Mouse (Mus musculus) G1E (cell line): ENCODE measurements around the gene Trim27. TPM values are rescaled to one million over a fixed set of nuclear protein-coding genes. Genes with fewer than 3 reads are reported as not detected.

ENCODE experiments used
- ATAC-seq: 2 replicates; pipeline ENCODE4 v1.8.0; 2016; ENCODE audit warnings: mild to moderate bottlenecking; ENCODE audit not compliant: insufficient number of reproducible peaks, poor library complexity, low FRiP score, severe bottlenecking; ENCODE audit errors: extremely low read depth
- DNase-seq: peaks from one replicate; pipeline ENCODE4 v3.0.0; 2012; ENCODE audit warnings: low spot score
- H3K27me3 ChIP-seq: 2 replicates; pipeline ENCODE4 v1.6.1; 2012; ENCODE audit warnings: mild to moderate bottlenecking, low read length, inconsistent platforms; ENCODE audit not compliant: insufficient read depth
- H3K36me3 ChIP-seq: replicated peaks from 2 replicates; pipeline ENCODE3; 2012; ENCODE audit warnings: mild to moderate bottlenecking, inconsistent platforms
- H3K4me1 ChIP-seq: 2 replicates; pipeline ENCODE4 v1.6.1; 2012; ENCODE audit warnings: low read depth, low read length, inconsistent platforms, mixed read lengths; ENCODE audit not compliant: insufficient read depth
- H3K4me3 ChIP-seq: 2 replicates; pipeline ENCODE4 v1.5.1; 2012; ENCODE audit warnings: low read depth, mild to moderate bottlenecking, inconsistent platforms, low read length, moderate library complexity, mixed read lengths
- H3K9me3 ChIP-seq: replicated peaks from 2 replicates; pipeline ENCODE4 v1.6.1; 2012; ENCODE audit warnings: inconsistent platforms
- CTCF ChIP-seq: IDR thresholded peaks from 2 replicates; pipeline ENCODE4 v1.5.1; 2012; ENCODE audit warnings: low read depth, low read length, inconsistent platforms, mixed read lengths
- GATA1 ChIP-seq: IDR thresholded peaks from 2 replicates; pipeline ENCODE4 v1.6.1; 2012; ENCODE audit warnings: borderline replicate concordance, low read length, inconsistent platforms, mixed read lengths
- GATA2 ChIP-seq: IDR thresholded peaks from 2 replicates; pipeline ENCODE4 v1.6.1; 2012; ENCODE audit warnings: low read depth, low read length, inconsistent platforms, borderline replicate concordance
- POLR2AphosphoS5 ChIP-seq: IDR thresholded peaks from 2 replicates; pipeline ENCODE4 v1.6.1; 2012; ENCODE audit warnings: low read depth, low read length, inconsistent platforms; ENCODE audit not compliant: insufficient replicate concordance
- TAL1 ChIP-seq: conservative IDR thresholded peaks from 2 replicates; pipeline ENCODE4 v1.6.1; 2012; ENCODE audit warnings: low read depth, low read length, inconsistent platforms, mixed read lengths
- polyA plus RNA-seq: library from polyadenylated mRNA; stranded (reverse); fragments of >175 nt; gene quantifications from 2 replicates; pipeline ENCODE4 v1.2.3, GENCODE M21; 2012
- total RNA-seq, 2 experiments: library from RNA; stranded (forward) in 1 of 2; stranded (reverse) in 1 of 2; fragments of 200-1000 nt in 1 of 2; fragments of >200 nt in 1 of 2; fragmentation: Nextera tagmentation in 1 of 2; gene quantifications; 2 replicates each; pipeline ENCODE4 v1.2.3; 2014 to 2017

The Trim27 gene
- total and polyA plus RNA-seq, 3 experiments = 93.2 to 173 (median 139) TPM

DNA sequence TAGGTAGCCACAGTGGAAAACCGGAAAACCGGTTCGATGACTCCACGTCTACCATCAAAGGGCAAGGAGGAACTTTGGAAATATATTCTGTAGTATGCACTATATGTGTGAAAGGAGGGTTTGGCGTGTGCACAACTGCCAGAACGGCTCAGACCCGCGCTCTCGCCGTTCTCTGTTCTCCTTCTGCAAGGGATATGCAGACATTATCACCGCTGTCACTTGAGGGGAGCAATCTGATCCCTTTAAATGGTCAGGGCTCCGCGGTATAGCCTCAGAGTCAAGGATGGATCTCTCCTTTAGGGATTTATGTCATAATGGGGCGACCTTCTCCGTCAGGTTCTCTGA lies 19.8 kb upstream of the Trim27 start:
- H3K4me1 ChIP-seq = peaks cover 43% of the 10 kb centered on the region
- TF ChIP-seq POLR2AphosphoS5 (no peak), GATA2 (no peak), TAL1 (no peak), CTCF (no peak), GATA1 (no peak)
- no peaks in the 10 kb centered on the region for H3K36me3 ChIP-seq
- H3K9me3 ChIP-seq = no peaks in the 10 kb centered on the region
- DNase-seq (no peak), ATAC-seq (no peak)
- H3K27me3 ChIP-seq = peaks cover 29% of the 10 kb centered on the region
- H3K4me3 ChIP-seq = peak overlapping the region; percentile 66

DNA sequence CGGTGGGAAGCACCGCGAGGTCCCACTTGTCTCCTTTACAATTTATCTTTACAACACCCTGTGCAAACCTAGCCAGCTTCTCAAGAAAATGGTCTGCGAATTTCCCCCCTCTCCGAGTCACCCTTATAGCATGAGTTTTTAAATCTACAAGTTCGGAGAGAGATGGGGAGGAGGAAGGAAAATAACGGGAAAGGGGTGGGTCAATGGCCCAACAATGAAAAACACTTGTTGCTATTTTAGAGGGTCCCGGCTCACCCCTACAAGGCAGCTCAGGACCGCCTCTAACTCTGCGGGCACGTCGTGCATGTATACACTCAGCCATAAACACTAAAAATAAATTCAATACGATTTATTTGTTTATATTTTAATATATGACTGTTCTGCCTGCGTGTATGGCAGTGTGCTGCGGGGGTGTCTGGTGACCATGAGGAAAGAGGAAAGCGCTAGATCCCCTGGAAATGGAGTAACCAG lies 19.2 kb upstream of the Trim27 start:
- no peaks in the 10 kb centered on the region for H3K36me3 ChIP-seq
- peak overlapping the region; percentile 66 for H3K4me3 ChIP-seq
- ATAC-seq = no peak
- H3K9me3 ChIP-seq = no peaks in the 10 kb centered on the region
- peaks cover 33% of the 10 kb centered on the region for H3K27me3 ChIP-seq
- peaks cover 43% of the 10 kb centered on the region for H3K4me1 ChIP-seq
- no peak for TF ChIP-seq CTCF
- no peak for TF ChIP-seq TAL1
- no peak for TF ChIP-seq GATA1
- TF ChIP-seq POLR2AphosphoS5 = no peak
- TF ChIP-seq GATA2 = no peak
- DNase-seq = no peak

DNA sequence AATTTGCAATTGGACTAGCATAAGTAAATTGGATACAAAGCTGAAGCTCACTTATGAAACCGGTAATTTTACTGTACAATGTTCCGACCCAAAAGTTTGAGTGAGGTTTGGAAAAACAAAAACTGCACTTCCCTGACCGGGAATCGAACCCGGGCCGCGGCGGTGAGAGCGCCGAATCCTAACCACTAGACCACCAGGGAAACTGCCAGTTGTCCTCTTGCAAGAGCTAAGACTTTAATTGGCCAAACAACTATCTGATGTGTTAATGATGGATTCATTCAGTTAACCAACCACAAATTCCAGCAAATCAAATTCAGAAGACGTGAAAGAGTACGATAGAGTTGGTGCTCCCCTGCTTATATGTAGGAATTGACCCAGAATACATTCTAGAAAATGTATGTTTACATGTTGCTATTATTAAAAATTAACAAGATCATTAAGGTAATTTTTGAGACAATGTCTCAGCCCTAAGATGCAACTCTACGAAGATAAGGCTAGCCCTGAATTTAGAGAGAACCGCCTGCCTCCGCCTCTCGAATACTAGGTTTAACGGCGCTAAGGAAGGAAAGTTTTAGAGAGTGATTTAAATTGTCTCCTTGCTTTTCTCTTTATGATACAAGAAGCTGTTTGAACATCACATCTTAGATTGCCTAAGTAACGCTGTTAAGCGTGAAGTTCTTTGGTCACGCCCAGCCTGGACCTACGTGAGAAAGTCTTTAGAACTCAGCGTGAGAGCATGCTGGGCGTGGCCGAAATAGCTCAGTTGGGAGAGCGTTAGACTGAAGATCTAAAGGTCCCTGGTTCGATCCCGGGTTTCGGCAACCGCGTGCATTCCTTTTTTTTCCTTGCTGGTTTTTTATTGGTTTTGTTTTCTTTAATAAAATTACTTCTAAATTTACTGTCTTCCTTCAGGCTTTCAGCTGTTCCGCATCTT lies 18.3 kb upstream of the Trim27 start:
- Histone ChIP-seq H3K36me3 (no peaks in the 10 kb centered on the region), H3K9me3 (no peaks in the 10 kb centered on the region), H3K27me3 (peaks cover 30% of the 10 kb centered on the region), H3K4me3 (peak overlapping the region; percentile 66), H3K4me1 (peaks cover 47% of the 10 kb centered on the region)
- ATAC-seq (peak; percentile 56), DNase-seq (no peak)
- TF ChIP-seq TAL1 (no peak), GATA1 (no peak), CTCF (no peak), POLR2AphosphoS5 (no peak), GATA2 (no peak)

DNA sequence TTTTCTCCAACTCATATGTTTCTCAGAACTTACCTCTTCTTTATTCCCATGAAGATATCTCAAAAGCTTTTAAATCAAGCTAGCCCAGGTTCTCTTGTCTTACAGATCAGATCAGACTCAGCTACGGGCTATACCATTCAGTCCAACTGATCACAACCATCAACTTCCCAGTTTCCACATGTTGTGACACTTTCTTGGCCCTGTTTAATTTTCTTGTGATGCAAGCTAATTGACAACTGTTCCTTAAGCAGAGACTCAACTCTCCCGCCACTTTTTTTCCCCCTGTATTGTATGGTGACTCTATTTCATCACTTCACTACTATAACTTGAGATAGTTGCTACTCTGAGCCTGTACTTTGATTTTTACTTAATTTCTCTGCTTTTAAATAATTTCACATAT lies 17.7 kb upstream of the Trim27 start:
- Histone ChIP-seq H3K9me3 (no peaks in the 10 kb centered on the region), H3K4me1 (peaks cover 51% of the 10 kb centered on the region), H3K27me3 (peaks cover 26% of the 10 kb centered on the region), H3K4me3 (no peak overlapping the region; the same call in 1 of the 2 replicates), H3K36me3 (no peaks in the 10 kb centered on the region)
- no peak for ATAC-seq
- no peak for DNase-seq
- TF ChIP-seq CTCF (no peak), POLR2AphosphoS5 (no peak), GATA2 (no peak), TAL1 (no peak), GATA1 (no peak)

DNA sequence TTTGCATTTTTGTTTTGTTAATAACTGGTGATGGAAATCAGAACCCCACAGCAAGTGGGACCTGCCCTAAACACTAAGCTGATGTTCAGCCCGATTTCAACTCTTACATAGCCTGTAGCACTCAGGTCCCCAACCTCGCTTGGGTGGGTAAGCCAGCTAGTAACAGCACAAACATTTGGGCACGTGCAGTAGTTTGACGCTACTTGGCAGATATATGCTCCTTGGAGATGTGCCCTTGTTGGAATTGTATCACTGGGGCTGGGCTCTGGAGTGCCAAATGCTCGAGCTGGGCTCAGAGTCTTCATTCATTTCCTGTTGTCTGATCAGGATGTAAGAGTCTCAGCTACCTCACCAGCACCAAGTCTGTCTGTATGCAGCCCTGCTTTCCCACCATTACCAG lies 16.7 kb upstream of the Trim27 start:
- no peak overlapping the region for H3K4me3 ChIP-seq
- peaks cover 21% of the 10 kb centered on the region for H3K27me3 ChIP-seq
- no peak for DNase-seq
- ATAC-seq = no peak
- H3K4me1 ChIP-seq = peaks cover 55% of the 10 kb centered on the region
- no peak for TF ChIP-seq CTCF
- TF ChIP-seq POLR2AphosphoS5 = no peak
- TF ChIP-seq TAL1 = no peak
- no peak for TF ChIP-seq GATA2
- TF ChIP-seq GATA1 = no peak
- H3K36me3 ChIP-seq = no peaks in the 10 kb centered on the region
- H3K9me3 ChIP-seq = no peaks in the 10 kb centered on the region

DNA sequence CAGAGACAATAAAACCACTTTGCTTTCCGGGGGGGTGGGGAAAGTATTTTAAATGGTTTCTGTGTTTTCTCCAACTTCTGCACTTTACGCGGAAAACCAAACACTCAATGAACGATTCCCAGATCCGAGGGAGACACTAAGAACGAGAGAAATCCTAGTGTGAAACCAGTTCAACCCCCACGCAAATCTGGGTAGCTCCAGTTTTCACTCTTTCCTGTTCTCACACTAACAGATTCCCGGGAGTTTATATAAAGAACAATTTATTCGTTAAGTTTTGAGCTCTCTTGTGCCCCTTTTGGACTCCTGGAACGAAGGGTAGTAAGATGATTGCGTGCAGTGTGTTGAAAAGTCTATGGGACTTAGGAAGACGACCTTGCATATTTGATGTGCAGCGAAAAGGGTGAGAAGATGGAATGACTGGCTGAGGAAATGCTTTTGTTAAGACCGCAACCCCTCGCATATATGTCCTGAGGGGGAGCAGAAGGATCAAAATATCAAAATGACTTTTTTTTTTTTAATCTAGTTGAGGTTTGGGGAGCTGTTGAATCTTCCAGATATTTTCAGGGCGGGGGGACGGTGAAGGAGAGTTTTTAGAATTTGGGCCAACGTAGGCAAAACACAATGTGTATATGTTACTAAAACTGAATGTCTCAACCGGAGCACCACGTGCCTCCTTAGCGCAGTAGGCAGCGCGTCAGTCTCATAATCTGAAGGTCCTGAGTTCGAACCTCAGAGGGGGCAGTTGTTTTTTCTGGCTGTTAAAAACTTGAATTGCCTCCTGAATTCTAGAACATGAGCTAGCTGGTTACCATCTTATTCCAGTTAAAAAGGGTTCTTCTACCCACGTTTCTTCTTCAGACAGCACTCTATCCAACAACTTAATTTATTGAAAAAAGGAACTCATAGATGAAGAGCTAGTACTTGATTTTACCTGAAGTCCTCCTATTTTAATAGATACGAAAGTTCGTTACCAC lies 12.0 kb upstream of the Trim27 start:
- no peak for DNase-seq
- H3K4me1 ChIP-seq = peaks cover 42% of the 10 kb centered on the region
- no peak for TF ChIP-seq GATA1
- TF ChIP-seq POLR2AphosphoS5 = no peak
- TF ChIP-seq CTCF = no peak
- no peak for TF ChIP-seq TAL1
- no peak for TF ChIP-seq GATA2

More for the DNA sequence above, 12.0 kb upstream of the Trim27 start:
- Histone ChIP-seq H3K9me3 (no peaks in the 10 kb centered on the region), H3K4me3 (peak overlapping the region; percentile 70), H3K36me3 (no peaks in the 10 kb centered on the region), H3K27me3 (peaks cover 4% of the 10 kb centered on the region)
- no peak for ATAC-seq
